Mouse (Mus musculus) cortical plate, adult 2 months (tissue): Measurements from ENCODE around the gene Slc2a5.

ENCODE experiments used
- CTCF ChIP-seq: fragments of 200-500 bp; IDR thresholded peaks from 2 replicates; pipeline ENCODE4 v1.5.1; 2011; ENCODE audit warnings: mild to moderate bottlenecking, control low read depth, low read length; ENCODE audit not compliant: insufficient read depth; ENCODE audit errors: extremely low read depth
- POLR2A ChIP-seq: fragments of 200-500 bp; IDR thresholded peaks from 2 replicates; pipeline ENCODE4 v1.6.1; 2011; ENCODE audit warnings: mild to moderate bottlenecking, low read length, control low read depth; ENCODE audit not compliant: insufficient read depth; ENCODE audit errors: extremely low read depth

DNA sequence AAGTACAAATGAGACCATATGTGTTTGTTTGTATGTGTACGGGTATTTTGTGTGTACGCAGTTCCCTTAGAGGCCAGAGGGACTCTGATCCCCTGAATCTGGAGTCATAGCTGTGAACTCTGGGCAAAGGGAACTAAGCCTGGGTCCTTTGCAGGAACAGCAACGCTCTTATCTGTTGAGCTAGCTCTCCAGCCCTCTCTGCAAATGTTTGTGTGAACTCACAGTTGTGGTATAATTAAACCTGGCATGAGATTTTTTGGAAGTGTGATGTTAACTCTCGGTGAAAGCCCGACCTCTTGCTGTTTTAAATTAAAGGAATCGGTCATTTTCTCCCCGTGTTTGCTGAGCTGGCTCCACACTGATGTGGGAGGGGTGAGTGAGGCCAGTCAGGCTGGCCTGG, 13.4 kb upstream of the Slc2a5 start:
- TF ChIP-seq CTCF (no peak), POLR2A (no peak)
